Mouse (Mus musculus) forebrain, embryonic 15.5 days (tissue): ENCODE measurements at regions not wholly inside any gene's neighbourhood (a gene's known extent, or its start where the extent isn't known, plus 50 kb on each side); places are given as distances from the start of the nearest gene placed in this dataset.

Source experiments
- ATAC-seq: fragments of 200-750 bp; cut with Nextera tagmentation; replicated peaks from 2 replicates; pipeline ENCODE4 v1.8.0; 2017; ENCODE audit warnings: mild to moderate bottlenecking, moderate TSS enrichment, moderate library complexity
- H3K27ac ChIP-seq: fragments of 300-500 bp; sonication (generic); replicated peaks from 2 replicates; pipeline ENCODE4 v1.5.1; 2015; ENCODE audit warnings: mild to moderate bottlenecking, inconsistent platforms
- H3K27me3 ChIP-seq: fragments of 300-500 bp; sonication (generic); 2 replicates; pipeline ENCODE4 v1.6.1; 2015; ENCODE audit warnings: inconsistent platforms
- H3K36me3 ChIP-seq: fragments of 300-500 bp; sonication (generic); 2 replicates; pipeline ENCODE4 v1.6.1; 2015; ENCODE audit warnings: mild to moderate bottlenecking, inconsistent platforms
- H3K4me1 ChIP-seq: fragments of 300-500 bp; sonication (generic); 2 replicates; pipeline ENCODE4 v1.6.1; 2015; ENCODE audit warnings: inconsistent platforms
- H3K4me2 ChIP-seq: fragments of 300-500 bp; sonication (generic); replicated peaks from 2 replicates; pipeline ENCODE4 v1.6.1; 2015; ENCODE audit warnings: mild to moderate bottlenecking, inconsistent platforms
- H3K4me3 ChIP-seq: fragments of 300-500 bp; sonication (generic); 2 replicates; pipeline ENCODE4 v1.5.1; 2015; ENCODE audit warnings: mild to moderate bottlenecking, inconsistent platforms
- H3K9ac ChIP-seq: fragments of 300-500 bp; sonication (generic); replicated peaks from 2 replicates; pipeline ENCODE4 v1.6.1; 2015; ENCODE audit warnings: mild to moderate bottlenecking, inconsistent platforms
- H3K9me3 ChIP-seq: fragments of 300-500 bp; sonication (generic); 2 replicates; pipeline ENCODE4 v1.6.1; 2016; ENCODE audit warnings: inconsistent platforms
- WGBS: fragments of 180-500 bp; shearing (Covaris S2); methylation state at CpG from one replicate; pipeline ENCODE4 v1.1.7; 2015; ENCODE audit warnings: mixed read lengths; 5-methylcytosine and 5-hydroxymethylcytosine counted together

GRCm38 (mm10) chr2:117913846-117914245, 197.8 kb upstream of the Thbs1 start:
- Histone ChIP-seq H3K36me3 (no peaks in the 10 kb centered on the region), H3K4me2 (no peak overlapping the region), H3K4me1 (no peaks in the 10 kb centered on the region), H3K27ac (no peak overlapping the region), H3K4me3 (no peak overlapping the region), H3K27me3 (no peaks in the 10 kb centered on the region), H3K9ac (no peak overlapping the region), H3K9me3 (no peaks in the 10 kb centered on the region)
- ATAC-seq, result no peak
- WGBS, result 91% methylated on average over 4 of the region's 4 CpGs

- ATAC-seq, result no peak
- Histone ChIP-seq H3K27me3 (no peaks in the 10 kb centered on the region), H3K9ac (no peak overlapping the region), H3K4me3 (no peak overlapping the region), H3K4me1 (no peaks in the 10 kb centered on the region), H3K27ac (no peak overlapping the region), H3K4me2 (no peak overlapping the region), H3K36me3 (no peaks in the 10 kb centered on the region), H3K9me3 (no peaks in the 10 kb centered on the region)
- WGBS, result 91% methylated on average over 2 of the region's 2 CpGs
Measured at GRCm38 (mm10) chr2:117915821-117916220, 195.9 kb upstream of the Thbs1 start.

DNA sequence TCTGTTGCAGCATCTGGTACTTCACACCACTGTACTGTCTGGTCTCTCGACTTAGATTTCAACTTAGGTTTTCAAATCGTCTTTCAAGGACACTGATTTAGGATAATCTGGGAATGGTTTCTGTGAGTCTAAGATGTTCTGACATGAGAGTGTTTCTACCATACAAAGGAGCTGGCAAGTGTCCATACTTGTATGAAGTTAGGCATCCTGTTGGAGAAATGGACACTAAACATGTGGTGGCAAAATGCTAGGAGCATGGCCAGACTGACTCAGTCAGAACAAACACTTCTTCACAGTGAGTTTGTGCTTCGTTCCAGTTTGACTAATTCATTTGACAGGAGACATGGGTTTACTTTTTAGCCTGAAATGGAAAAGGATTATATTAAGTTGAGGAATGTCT, 194.5 kb upstream of the Thbs1 start:
- ATAC-seq, result no peak
- Histone ChIP-seq H3K36me3 (no peaks in the 10 kb centered on the region), H3K27ac (no peak overlapping the region), H3K9me3 (no peaks in the 10 kb centered on the region), H3K4me1 (no peaks in the 10 kb centered on the region), H3K4me2 (no peak overlapping the region), H3K27me3 (no peaks in the 10 kb centered on the region), H3K9ac (no peak overlapping the region), H3K4me3 (no peak overlapping the region)
- WGBS, result 86% methylated on average over 3 of the region's 3 CpGs

DNA sequence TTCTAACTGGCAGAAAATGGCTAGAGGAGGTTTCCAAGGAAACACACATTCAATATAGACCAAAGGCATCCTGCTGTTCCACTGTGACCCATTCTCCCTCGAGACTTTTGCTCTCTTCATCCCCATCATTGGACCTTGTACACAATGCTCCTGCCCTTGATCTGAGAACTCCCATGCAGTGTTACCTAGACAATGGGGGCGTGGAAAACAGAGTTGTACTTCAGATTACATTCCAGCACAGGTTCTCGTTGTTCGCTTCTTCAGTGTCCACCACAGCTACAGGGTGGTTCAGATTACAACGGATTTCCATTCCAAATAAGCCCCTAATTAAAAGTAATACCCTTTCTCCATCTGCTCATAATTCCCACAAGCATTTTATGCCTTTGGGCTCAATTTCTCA, 186.8 kb upstream of the Thbs1 start:
- H3K9ac ChIP-seq, result no peak overlapping the region
- H3K9me3 ChIP-seq, result no peaks in the 10 kb centered on the region
- H3K27me3 ChIP-seq, result no peaks in the 10 kb centered on the region
- no peak for ATAC-seq
- peaks cover 5% of the 10 kb centered on the region; the same call in 1 of the 2 replicates for H3K4me1 ChIP-seq
- H3K4me2 ChIP-seq, result no peak overlapping the region
- WGBS, result 9% methylated on average over 5 of the region's 5 CpGs
- H3K27ac ChIP-seq, result no peak overlapping the region
- no peaks in the 10 kb centered on the region for H3K36me3 ChIP-seq
- no peak overlapping the region for H3K4me3 ChIP-seq

GRCm38 (mm10) chr2:117925412-117925811, 186.3 kb upstream of the Thbs1 start:
- 86% methylated on average over 5 of the region's 5 CpGs for WGBS
- ATAC-seq, result no peak
- H3K4me1 ChIP-seq, result peaks cover 5% of the 10 kb centered on the region; the same call in 1 of the 2 replicates
- H3K27ac ChIP-seq, result no peak overlapping the region
- H3K4me3 ChIP-seq, result no peak overlapping the region
- H3K9ac ChIP-seq, result no peak overlapping the region
- H3K9me3 ChIP-seq, result no peaks in the 10 kb centered on the region
- no peaks in the 10 kb centered on the region for H3K27me3 ChIP-seq
- H3K4me2 ChIP-seq, result no peak overlapping the region
- no peaks in the 10 kb centered on the region for H3K36me3 ChIP-seq

- ATAC-seq, result peak; percentile 82
- Histone ChIP-seq H3K36me3 (no peaks in the 10 kb centered on the region), H3K27me3 (no peaks in the 10 kb centered on the region), H3K9me3 (no peaks in the 10 kb centered on the region), H3K4me3 (no peak overlapping the region), H3K27ac (no peak overlapping the region), H3K4me1 (peaks cover 5% of the 10 kb centered on the region; the same call in 1 of the 2 replicates), H3K4me2 (no peak overlapping the region), H3K9ac (no peak overlapping the region)
- 17% methylated on average over 6 of the region's 6 CpGs for WGBS
Measured at GRCm38 (mm10) chr2:117928062-117928461, 183.6 kb upstream of the Thbs1 start.

DNA sequence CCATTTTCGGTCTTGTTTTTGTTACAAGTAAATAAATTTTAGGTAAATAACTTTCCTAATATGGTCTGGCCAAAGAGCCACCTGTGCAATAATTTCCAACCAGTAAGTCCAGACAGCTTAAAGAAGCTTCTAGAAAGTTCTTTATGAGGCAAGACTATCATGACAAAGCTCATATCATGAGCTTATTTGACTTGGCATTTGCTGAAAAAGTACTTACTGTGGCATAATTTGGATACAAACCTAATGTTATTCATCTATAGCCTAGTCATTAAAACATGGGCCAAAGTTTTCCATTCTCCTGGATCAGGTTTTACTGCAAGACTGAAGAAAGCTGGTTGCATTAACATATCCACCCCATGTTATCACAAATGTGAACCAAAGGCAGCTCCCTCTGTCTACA, 182.1 kb upstream of the Thbs1 start:
- Histone ChIP-seq H3K4me3 (no peak overlapping the region), H3K27ac (no peak overlapping the region), H3K9me3 (no peaks in the 10 kb centered on the region), H3K9ac (no peak overlapping the region), H3K36me3 (no peaks in the 10 kb centered on the region), H3K4me1 (peaks cover 5% of the 10 kb centered on the region; the same call in 1 of the 2 replicates), H3K4me2 (no peak overlapping the region), H3K27me3 (no peaks in the 10 kb centered on the region)
- ATAC-seq, result no peak
- 80% methylated on average over 1 of the region's 1 CpGs for WGBS

DNA sequence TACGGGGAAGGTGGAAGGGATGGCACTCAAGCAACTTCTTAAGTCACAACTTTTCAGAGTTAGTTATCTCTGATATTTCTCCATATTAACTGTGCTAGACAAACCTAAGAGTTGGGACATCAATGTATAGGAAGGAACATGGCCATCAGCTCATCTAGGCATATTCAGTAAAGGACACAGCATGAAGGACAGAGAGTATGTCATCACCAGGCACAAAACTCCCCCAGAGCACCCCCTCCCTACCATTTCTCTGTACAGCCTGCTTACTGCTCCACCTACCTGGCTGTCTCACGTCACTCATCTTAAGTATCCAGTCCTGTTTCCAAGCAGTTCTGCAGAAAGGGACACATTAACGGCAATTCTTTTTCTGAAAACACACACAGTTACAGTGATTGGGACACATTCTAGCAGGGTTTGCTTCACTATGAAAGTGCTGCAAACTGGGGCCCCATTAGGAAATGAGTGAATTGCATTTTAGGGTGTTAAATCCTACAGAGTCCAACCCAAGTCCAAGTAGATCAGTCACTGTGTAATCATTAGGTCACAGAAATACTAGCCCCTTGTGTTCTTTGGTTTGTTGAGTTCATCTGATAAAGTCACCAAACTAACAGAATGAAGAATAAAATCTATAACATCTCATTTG, 180.7 kb upstream of the Thbs1 start:
- H3K4me3 ChIP-seq, result no peak overlapping the region
- peaks cover 5% of the 10 kb centered on the region; the same call in 1 of the 2 replicates for H3K4me1 ChIP-seq
- H3K9ac ChIP-seq, result no peak overlapping the region
- H3K9me3 ChIP-seq, result no peaks in the 10 kb centered on the region
- no peaks in the 10 kb centered on the region for H3K27me3 ChIP-seq
- H3K36me3 ChIP-seq, result no peaks in the 10 kb centered on the region
- no peak overlapping the region for H3K4me2 ChIP-seq
- no peak for ATAC-seq
- no peak overlapping the region for H3K27ac ChIP-seq
- 91% methylated on average over 3 of the region's 3 CpGs for WGBS

GRCm38 (mm10) chr2:117936590-117936989, 175.1 kb upstream of the Thbs1 start:
- H3K27ac ChIP-seq, result no peak overlapping the region
- no peaks in the 10 kb centered on the region for H3K27me3 ChIP-seq
- ATAC-seq, result no peak
- no peak overlapping the region for H3K9ac ChIP-seq
- no peak overlapping the region for H3K4me2 ChIP-seq
- H3K9me3 ChIP-seq, result no peaks in the 10 kb centered on the region
- H3K4me3 ChIP-seq, result no peak overlapping the region
- H3K4me1 ChIP-seq, result peaks cover 10% of the 10 kb centered on the region
- 91% methylated on average over 6 of the region's 6 CpGs for WGBS
- no peaks in the 10 kb centered on the region for H3K36me3 ChIP-seq

DNA sequence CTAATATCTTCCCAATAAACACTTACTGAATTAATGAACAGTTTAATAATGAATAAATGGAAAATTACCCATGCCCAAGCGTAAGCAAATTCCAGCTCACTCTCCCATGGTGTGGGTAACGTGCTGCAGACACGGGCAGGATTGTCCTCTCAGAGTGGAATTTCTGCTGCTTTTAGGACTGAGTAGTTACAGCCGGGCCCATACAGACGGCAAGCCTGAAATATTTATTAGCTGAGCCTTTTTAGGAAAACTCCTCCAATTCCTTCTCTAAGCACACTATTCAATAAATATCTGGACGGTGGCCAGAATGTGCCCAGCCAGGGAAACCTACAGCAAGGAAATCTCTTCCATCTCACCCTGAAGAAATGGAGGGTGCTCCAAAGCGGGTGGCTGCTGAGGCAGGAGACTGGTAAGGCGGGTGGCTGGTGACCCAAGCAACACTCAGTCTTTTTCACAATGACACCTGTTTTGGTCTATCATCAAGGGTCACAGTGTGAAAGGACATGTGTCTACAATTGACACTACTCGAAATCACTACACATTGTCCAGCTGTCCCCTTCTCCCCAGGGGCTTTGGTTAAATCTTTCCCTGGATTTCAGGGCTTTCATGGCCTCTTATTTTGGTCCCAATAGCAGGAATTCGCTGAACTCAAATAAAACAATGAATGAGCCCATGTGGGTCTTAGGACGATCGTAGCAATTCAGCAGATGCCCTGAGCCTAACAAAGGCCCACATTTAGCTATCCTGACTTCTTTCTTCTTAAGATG, 173.2 kb upstream of the Thbs1 start:
- no peaks in the 10 kb centered on the region for H3K36me3 ChIP-seq
- H3K4me1 ChIP-seq, result peaks cover 12% of the 10 kb centered on the region
- H3K4me3 ChIP-seq, result no peak overlapping the region
- WGBS, result 19% methylated on average over 12 of the region's 12 CpGs
- H3K9me3 ChIP-seq, result no peaks in the 10 kb centered on the region
- peak; percentile 67 for ATAC-seq
- no peak overlapping the region for H3K27ac ChIP-seq
- no peaks in the 10 kb centered on the region for H3K27me3 ChIP-seq
- H3K9ac ChIP-seq, result no peak overlapping the region
- H3K4me2 ChIP-seq, result no peak overlapping the region

DNA sequence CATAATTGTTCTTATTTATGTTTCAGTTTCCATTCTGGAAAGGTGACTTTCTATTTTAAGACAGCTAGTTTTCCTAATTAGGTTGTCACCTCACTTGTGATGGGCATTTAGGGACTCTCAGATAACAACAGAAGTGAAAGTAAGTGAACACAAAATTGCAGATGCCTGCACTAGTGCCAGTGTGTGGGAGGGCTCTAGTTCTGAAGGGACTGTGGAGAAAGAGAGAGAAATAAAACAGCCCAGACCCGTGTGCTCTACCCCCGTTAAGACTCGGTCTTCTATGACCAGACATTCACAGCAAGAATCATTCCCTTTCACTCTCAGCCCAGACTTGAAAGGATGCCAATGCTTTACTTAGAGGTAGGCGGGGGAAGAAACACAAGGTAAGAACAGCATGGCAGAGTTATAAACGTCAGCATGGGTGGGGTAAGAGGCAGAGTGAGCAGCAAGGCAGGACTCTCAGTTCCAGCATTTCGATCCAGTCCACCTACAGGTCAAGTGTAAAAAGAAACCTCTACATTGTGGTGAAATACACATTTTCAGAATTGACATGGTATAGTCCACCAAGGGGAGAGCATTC, 170.1 kb upstream of the Thbs1 start:
- Histone ChIP-seq H3K27ac (no peak overlapping the region), H3K4me2 (no peak overlapping the region), H3K4me3 (no peak overlapping the region), H3K9me3 (no peaks in the 10 kb centered on the region), H3K27me3 (no peaks in the 10 kb centered on the region), H3K36me3 (no peaks in the 10 kb centered on the region), H3K9ac (no peak overlapping the region), H3K4me1 (peaks cover 12% of the 10 kb centered on the region)
- ATAC-seq, result peak; percentile 46; the same call in 1 of the 2 replicates
- WGBS, result 27% methylated on average over 6 of the region's 6 CpGs

- H3K36me3 ChIP-seq, result no peaks in the 10 kb centered on the region
- ATAC-seq, result no peak
- peaks cover 7% of the 10 kb centered on the region for H3K4me1 ChIP-seq
- H3K4me2 ChIP-seq, result no peak overlapping the region
- no peaks in the 10 kb centered on the region for H3K27me3 ChIP-seq
- WGBS, result 41% methylated on average over 5 of the region's 5 CpGs
- no peaks in the 10 kb centered on the region for H3K9me3 ChIP-seq
- no peak overlapping the region for H3K9ac ChIP-seq
- H3K4me3 ChIP-seq, result no peak overlapping the region
- H3K27ac ChIP-seq, result no peak overlapping the region
Measured at GRCm38 (mm10) chr2:117943666-117944065, 168.0 kb upstream of the Thbs1 start.
